Mouse (Mus musculus): ENCODE data around the gene Gimap1. TPM values are rescaled to one million over a fixed set of nuclear protein-coding genes. Genes with fewer than 3 reads are reported as not detected.
A peak's percentile ranks its signal among the peaks of the same experiment; 100 is the strongest.

Gimap1 gene
- polyA plus RNA-seq, 1 experiment from 2014 or later: 21.0 TPM

GRCm38 (mm10) chr6:48727761-48728160, 11.1 kb upstream of the Gimap1 start:
- Histone ChIP-seq H3K9me3 (ENCODE audit: control insufficient read depth, low read length) (no peaks in the 10 kb centered on the region), H3K4me3 (ENCODE audit: low read depth, low read length) (no peak overlapping the region), H3K27me3 (replicated peaks; ENCODE audit: control insufficient read depth, insufficient read depth, low read length) (no peaks in the 10 kb centered on the region), H3K9ac (ENCODE audit: low read length) (no peak overlapping the region), H3K4me2 (ENCODE audit: low read length) (no peak overlapping the region), H3K4me1 (replicated peaks; ENCODE audit: control insufficient read depth, insufficient read depth, low read length) (peaks cover 10% of the 10 kb centered on the region), H3K27ac (ENCODE audit: low read depth) (no peak overlapping the region), H3K36me3 (ENCODE audit: control insufficient read depth, insufficient read depth, low read length) (no peaks in the 10 kb centered on the region)
- no peak for DNase-seq (ENCODE audit: low spot score)
- ATAC-seq (replicated peaks; ENCODE audit: low FRiP score, low TSS enrichment, low read depth): no peak
- 87% methylated on average over 5 of the region's 5 CpGs for WGBS

GRCm38 (mm10) chr6:48732864-48733304, 6.0 kb upstream of the Gimap1 start:
- no peak overlapping the region for H3K4me3 ChIP-seq (ENCODE audit: low read depth, low read length)
- H3K9ac ChIP-seq (ENCODE audit: low read length): no peak overlapping the region
- H3K27me3 ChIP-seq (replicated peaks; ENCODE audit: control insufficient read depth, insufficient read depth, low read length): no peaks in the 10 kb centered on the region
- ATAC-seq (replicated peaks; ENCODE audit: low FRiP score, low TSS enrichment, low read depth) (no peak), DNase-seq (ENCODE audit: low spot score) (no peak)
- H3K36me3 ChIP-seq (ENCODE audit: control insufficient read depth, insufficient read depth, low read length): no peaks in the 10 kb centered on the region
- no peaks in the 10 kb centered on the region for H3K9me3 ChIP-seq (ENCODE audit: control insufficient read depth, low read length)
- no peaks in the 10 kb centered on the region for H3K4me1 ChIP-seq (replicated peaks; ENCODE audit: control insufficient read depth, insufficient read depth, low read length)
- no peak overlapping the region for H3K27ac ChIP-seq (ENCODE audit: low read depth)
- no peak overlapping the region for H3K4me2 ChIP-seq (ENCODE audit: low read length)
- WGBS: 42% methylated on average over 8 of the region's 8 CpGs

- no peaks in the 10 kb centered on the region for H3K27me3 ChIP-seq (replicated peaks; ENCODE audit: control insufficient read depth, insufficient read depth, low read length)
- H3K4me3 ChIP-seq (ENCODE audit: low read depth, low read length): no peak overlapping the region
- DNase-seq (ENCODE audit: low spot score) (no peak), ATAC-seq (replicated peaks; ENCODE audit: low FRiP score, low TSS enrichment, low read depth) (no peak)
- H3K9ac ChIP-seq (ENCODE audit: low read length): no peak overlapping the region
- no peaks in the 10 kb centered on the region for H3K4me1 ChIP-seq (replicated peaks; ENCODE audit: control insufficient read depth, insufficient read depth, low read length)
- no peaks in the 10 kb centered on the region for H3K36me3 ChIP-seq (ENCODE audit: control insufficient read depth, insufficient read depth, low read length)
- no peak overlapping the region for H3K4me2 ChIP-seq (ENCODE audit: low read length)
- H3K9me3 ChIP-seq (ENCODE audit: control insufficient read depth, low read length): no peaks in the 10 kb centered on the region
- WGBS: 85% methylated on average over 1 of the region's 1 CpGs
- no peak overlapping the region for H3K27ac ChIP-seq (ENCODE audit: low read depth)
Measured at GRCm38 (mm10) chr6:48733660-48734059, 5.2 kb upstream of the Gimap1 start.

- DNase-seq (ENCODE audit: low spot score): no peak
Measured at GRCm38 (mm10) chr6:48737053-48737452, 1.8 kb upstream of the Gimap1 start.

GRCm38 (mm10) chr6:48737688-48738087, 1.2 kb upstream of the Gimap1 start:
- H3K4me2 ChIP-seq (ENCODE audit: low read length): no peak overlapping the region
- no peaks in the 10 kb centered on the region for H3K36me3 ChIP-seq (ENCODE audit: control insufficient read depth, insufficient read depth, low read length)
- DNase-seq (ENCODE audit: low spot score): no peak
- peaks cover 10% of the 10 kb centered on the region for H3K27me3 ChIP-seq (replicated peaks; ENCODE audit: control insufficient read depth, insufficient read depth, low read length)
- H3K4me1 ChIP-seq (replicated peaks; ENCODE audit: control insufficient read depth, insufficient read depth, low read length): peaks cover 4% of the 10 kb centered on the region; the same call in 1 of the 2 replicates
- no peak overlapping the region for H3K9ac ChIP-seq (ENCODE audit: low read length)
- no peak overlapping the region for H3K4me3 ChIP-seq (ENCODE audit: low read depth, low read length)
- no peaks in the 10 kb centered on the region for H3K9me3 ChIP-seq (ENCODE audit: control insufficient read depth, low read length)
- WGBS: 93% methylated on average over 5 of the region's 5 CpGs
- H3K27ac ChIP-seq (ENCODE audit: low read depth): no peak overlapping the region
- ATAC-seq (replicated peaks; ENCODE audit: low FRiP score, low TSS enrichment, low read depth): no peak

More at GRCm38 (mm10) chr6:48737053-48737452, 1.8 kb upstream of the Gimap1 start:
- no peak overlapping the region for H3K4me2 ChIP-seq (ENCODE audit: low read length)
- no peak for ATAC-seq (replicated peaks; ENCODE audit: low FRiP score, low TSS enrichment, low read depth)
- 0 out of 2 replicates have a peak, but pooled peaks cover 4% of the 10 kb centered on the region for H3K27me3 ChIP-seq (replicated peaks; ENCODE audit: control insufficient read depth, insufficient read depth, low read length)
- no peak overlapping the region for H3K27ac ChIP-seq (ENCODE audit: low read depth)
- 73% methylated on average over 2 of the region's 2 CpGs for WGBS
- no peaks in the 10 kb centered on the region for H3K36me3 ChIP-seq (ENCODE audit: control insufficient read depth, insufficient read depth, low read length)
- no peaks in the 10 kb centered on the region for H3K4me1 ChIP-seq (replicated peaks; ENCODE audit: control insufficient read depth, insufficient read depth, low read length)
- H3K9me3 ChIP-seq (ENCODE audit: control insufficient read depth, low read length): no peaks in the 10 kb centered on the region
- no peak overlapping the region for H3K4me3 ChIP-seq (ENCODE audit: low read depth, low read length)
- no peak overlapping the region for H3K9ac ChIP-seq (ENCODE audit: low read length)

GRCm38 (mm10) chr6:48739780-48740055, 864 bp downstream of the Gimap1 start:
- Histone ChIP-seq H3K27me3 (replicated peaks; ENCODE audit: control insufficient read depth, insufficient read depth, low read length) (peaks cover 16% of the 10 kb centered on the region), H3K9ac (ENCODE audit: low read length) (no peak overlapping the region), H3K4me2 (ENCODE audit: low read length) (peak overlapping the region; percentile 77), H3K36me3 (ENCODE audit: control insufficient read depth, insufficient read depth, low read length) (no peaks in the 10 kb centered on the region), H3K4me1 (replicated peaks; ENCODE audit: control insufficient read depth, insufficient read depth, low read length) (peaks cover 8% of the 10 kb centered on the region; the same call in 1 of the 2 replicates), H3K27ac (ENCODE audit: low read depth) (peak overlapping the region; percentile 12; the same call in 1 of the 2 replicates), H3K4me3 (ENCODE audit: low read depth, low read length) (peak overlapping the region; percentile 20; the same call in 1 of the 2 replicates), H3K9me3 (ENCODE audit: control insufficient read depth, low read length) (no peaks in the 10 kb centered on the region)
- no peak for DNase-seq (ENCODE audit: low spot score)
- ATAC-seq (replicated peaks; ENCODE audit: low FRiP score, low TSS enrichment, low read depth): no peak
- WGBS: 84% methylated on average over 3 of the region's 3 CpGs

- Histone ChIP-seq H3K4me3 (ENCODE audit: low read depth, low read length) (0 out of 2 replicates have a peak overlapping the region, but pooled peaks have one; percentile 10), H3K27ac (ENCODE audit: low read depth) (peak overlapping the region; percentile 74), H3K4me1 (replicated peaks; ENCODE audit: control insufficient read depth, insufficient read depth, low read length) (peaks cover 8% of the 10 kb centered on the region; the same call in 1 of the 2 replicates), H3K27me3 (replicated peaks; ENCODE audit: control insufficient read depth, insufficient read depth, low read length) (peaks cover 16% of the 10 kb centered on the region), H3K4me2 (ENCODE audit: low read length) (peak overlapping the region; percentile 77), H3K9me3 (ENCODE audit: control insufficient read depth, low read length) (no peaks in the 10 kb centered on the region), H3K36me3 (ENCODE audit: control insufficient read depth, insufficient read depth, low read length) (no peaks in the 10 kb centered on the region), H3K9ac (ENCODE audit: low read length) (no peak overlapping the region)
- WGBS: 57% methylated on average over 3 of the region's 3 CpGs
- DNase-seq (ENCODE audit: low spot score) (no peak), ATAC-seq (replicated peaks; ENCODE audit: low FRiP score, low TSS enrichment, low read depth) (no peak)
Measured at GRCm38 (mm10) chr6:48740501-48741169, 1.8 kb downstream of the Gimap1 start.

GRCm38 (mm10) chr6:48741273-48741672, 2.4 kb downstream of the Gimap1 start:
- H3K27me3 ChIP-seq (replicated peaks; ENCODE audit: control insufficient read depth, insufficient read depth, low read length): peaks cover 16% of the 10 kb centered on the region
- H3K4me3 ChIP-seq (ENCODE audit: low read depth, low read length): 0 out of 2 replicates have a peak overlapping the region, but pooled peaks have one; percentile 10
- H3K4me2 ChIP-seq (ENCODE audit: low read length): peak overlapping the region; percentile 77
- DNase-seq (ENCODE audit: low spot score) (no peak), ATAC-seq (replicated peaks; ENCODE audit: low FRiP score, low TSS enrichment, low read depth) (peak; percentile 77)
- H3K9me3 ChIP-seq (ENCODE audit: control insufficient read depth, low read length): no peaks in the 10 kb centered on the region
- H3K36me3 ChIP-seq (ENCODE audit: control insufficient read depth, insufficient read depth, low read length): no peaks in the 10 kb centered on the region
- no peak overlapping the region for H3K9ac ChIP-seq (ENCODE audit: low read length)
- WGBS: 26% methylated on average over 3 of the region's 3 CpGs
- H3K4me1 ChIP-seq (replicated peaks; ENCODE audit: control insufficient read depth, insufficient read depth, low read length): peaks cover 8% of the 10 kb centered on the region; the same call in 1 of the 2 replicates
- peak overlapping the region; percentile 74 for H3K27ac ChIP-seq (ENCODE audit: low read depth)

GRCm38 (mm10) chr6:48741711-48742206, 2.9 kb downstream of the Gimap1 start:
- peak overlapping the region; percentile 77 for H3K4me2 ChIP-seq (ENCODE audit: low read length)
- no peaks in the 10 kb centered on the region for H3K9me3 ChIP-seq (ENCODE audit: control insufficient read depth, low read length)
- peaks cover 10% of the 10 kb centered on the region; the same call in 1 of the 2 replicates for H3K4me1 ChIP-seq (replicated peaks; ENCODE audit: control insufficient read depth, insufficient read depth, low read length)
- H3K4me3 ChIP-seq (ENCODE audit: low read depth, low read length): no peak overlapping the region
- ATAC-seq (replicated peaks; ENCODE audit: low FRiP score, low TSS enrichment, low read depth) (peak; percentile 69), DNase-seq (ENCODE audit: low spot score) (peak; percentile 68)
- H3K9ac ChIP-seq (ENCODE audit: low read length): no peak overlapping the region
- peaks cover 16% of the 10 kb centered on the region for H3K27me3 ChIP-seq (replicated peaks; ENCODE audit: control insufficient read depth, insufficient read depth, low read length)
- H3K27ac ChIP-seq (ENCODE audit: low read depth): peak overlapping the region; percentile 74
- H3K36me3 ChIP-seq (ENCODE audit: control insufficient read depth, insufficient read depth, low read length): no peaks in the 10 kb centered on the region
- 13% methylated on average over 9 of the region's 9 CpGs for WGBS

Measured in intestine, embryonic 14.5 days (tissue).